Mouse (Mus musculus) hindbrain, embryonic 12.5 days (tissue): ENCODE measurements at regions not wholly inside any gene's neighbourhood (a gene's known extent, or its start where the extent isn't known, plus 50 kb on each side); places are given as distances from the start of the nearest gene placed in this dataset.

Source experiments
- ATAC-seq: fragments of 200-750 bp; cut with Nextera tagmentation; 2 replicates; pipeline ENCODE4 v1.8.0; 2017; ENCODE audit warnings: moderate TSS enrichment; ENCODE audit not compliant: low FRiP score
- H3K27ac ChIP-seq: fragments of 300-500 bp; sonication (generic); 2 replicates; pipeline ENCODE4 v1.5.1; 2016; ENCODE audit warnings: mild to moderate bottlenecking
- H3K27me3 ChIP-seq: fragments of 300-500 bp; sonication (generic); 2 replicates; pipeline ENCODE4 v1.6.1; 2016; ENCODE audit warnings: mild to moderate bottlenecking
- H3K36me3 ChIP-seq: fragments of 300-500 bp; sonication (generic); 2 replicates; pipeline ENCODE4 v1.6.1; 2016; ENCODE audit warnings: mild to moderate bottlenecking
- H3K4me1 ChIP-seq: fragments of 300-500 bp; sonication (generic); 2 replicates; pipeline ENCODE4 v1.6.1; 2016
- H3K4me2 ChIP-seq: fragments of 300-500 bp; sonication (generic); replicated peaks from 2 replicates; pipeline ENCODE4 v1.6.1; 2016; ENCODE audit warnings: mild to moderate bottlenecking
- H3K4me3 ChIP-seq: fragments of 300-500 bp; sonication (generic); 2 replicates; pipeline ENCODE4 v1.5.1; 2016; ENCODE audit warnings: mild to moderate bottlenecking
- H3K9ac ChIP-seq: fragments of 300-500 bp; sonication (generic); 2 replicates; pipeline ENCODE4 v1.6.1; 2016; ENCODE audit warnings: mild to moderate bottlenecking, moderate library complexity
- H3K9me3 ChIP-seq: fragments of 300-500 bp; sonication (generic); replicated peaks from 2 replicates; pipeline ENCODE4 v1.6.1; 2016; ENCODE audit warnings: mild to moderate bottlenecking
- WGBS: fragments of 180-500 bp; shearing (Covaris S2); methylation state at CpG from one replicate; pipeline ENCODE4 v1.1.7; 2016; 5-methylcytosine and 5-hydroxymethylcytosine counted together

DNA sequence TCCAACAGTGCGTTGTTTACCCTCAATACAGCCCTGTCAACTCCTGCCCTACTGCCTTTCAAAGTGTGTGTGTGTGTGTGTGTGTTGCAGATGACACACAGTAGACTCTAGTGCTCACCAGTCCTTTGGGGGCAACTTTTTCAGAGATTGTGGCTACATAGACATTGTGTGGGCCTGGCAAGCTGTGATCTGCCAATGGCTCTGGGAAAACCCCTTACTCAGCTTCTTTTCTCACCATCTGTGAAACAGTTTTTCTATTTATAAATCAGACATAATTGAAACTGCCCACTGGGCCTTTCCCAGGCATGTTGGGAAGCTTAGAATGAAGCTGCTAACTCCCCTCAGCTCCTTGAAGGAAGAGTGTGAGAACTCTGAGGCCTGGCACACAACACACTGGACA, 369.7 kb upstream of the Fam92a start:
- Histone ChIP-seq H3K4me1 (peaks cover 19% of the 10 kb centered on the region), H3K9ac (no peak overlapping the region), H3K36me3 (no peaks in the 10 kb centered on the region), H3K9me3 (no peaks in the 10 kb centered on the region), H3K4me3 (no peak overlapping the region), H3K4me2 (no peak overlapping the region), H3K27me3 (0 out of 2 replicates have a peak, but pooled peaks cover 3% of the 10 kb centered on the region), H3K27ac (peak overlapping the region; percentile 48; the same call in 1 of the 2 replicates)
- no peak for ATAC-seq
- WGBS, result 77% methylated on average over 1 of the region's 1 CpGs

DNA sequence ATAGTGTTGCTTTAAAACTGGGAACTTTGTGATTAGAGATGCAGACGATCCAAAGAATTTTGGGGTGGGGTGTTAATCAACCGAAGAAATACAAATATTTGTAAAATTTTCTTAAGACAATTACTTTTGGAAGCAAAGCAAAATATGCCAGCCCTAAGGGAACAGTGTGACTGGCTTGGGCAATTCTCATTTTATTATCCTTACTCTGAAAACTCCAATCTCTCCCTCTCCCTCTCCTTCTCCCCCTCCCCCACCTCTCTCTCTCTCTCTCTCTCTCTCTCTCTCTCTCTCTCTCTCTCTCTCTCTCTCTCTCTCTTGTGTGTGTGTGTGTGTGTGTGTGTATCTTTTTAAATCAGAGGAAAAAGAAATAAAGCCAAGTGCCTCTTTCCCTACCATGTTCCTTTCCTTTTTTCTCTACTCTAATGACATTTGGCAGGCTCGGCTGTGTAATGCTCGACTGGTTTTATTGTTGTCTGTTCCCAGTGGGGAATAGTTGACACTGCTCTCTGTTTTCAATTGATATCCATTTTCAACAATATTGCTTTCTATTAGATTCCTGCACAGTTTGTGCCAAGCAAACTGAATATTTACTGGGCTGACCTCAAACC, 367.5 kb upstream of the Fam92a start:
- Histone ChIP-seq H3K27me3 (0 out of 2 replicates have a peak, but pooled peaks cover 3% of the 10 kb centered on the region), H3K36me3 (no peaks in the 10 kb centered on the region), H3K4me1 (peaks cover 24% of the 10 kb centered on the region), H3K4me2 (peak overlapping the region; percentile 40), H3K27ac (peak overlapping the region; percentile 87), H3K9me3 (no peaks in the 10 kb centered on the region), H3K4me3 (no peak overlapping the region), H3K9ac (no peak overlapping the region)
- peak; percentile 62 for ATAC-seq
- WGBS, result 23% methylated on average over 4 of the region's 4 CpGs

DNA sequence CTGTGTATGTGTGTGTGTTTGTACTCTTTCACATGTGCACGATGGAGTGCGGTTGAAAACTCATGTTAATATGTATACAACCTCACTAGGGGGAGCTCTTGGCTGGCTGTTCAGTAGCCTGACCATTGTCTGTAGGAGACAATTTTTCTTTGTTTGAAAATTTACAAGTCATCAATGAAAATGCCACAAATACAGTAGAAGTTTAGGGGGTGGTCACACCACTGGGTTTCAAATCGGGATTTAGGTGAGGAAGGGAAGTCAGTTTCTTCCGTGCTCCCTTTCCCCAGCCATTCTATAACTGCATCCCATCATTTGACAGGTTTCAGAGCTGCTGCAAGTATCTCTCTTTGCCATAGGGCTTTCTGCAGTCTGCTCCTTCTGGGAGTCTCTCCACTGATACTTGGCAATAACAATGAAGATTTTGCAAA, 366.9 kb upstream of the Fam92a start:
- ATAC-seq, result peak; percentile 81
- Histone ChIP-seq H3K27me3 (0 out of 2 replicates have a peak, but pooled peaks cover 3% of the 10 kb centered on the region), H3K9ac (0 out of 2 replicates have a peak overlapping the region, but pooled peaks have one; percentile 45), H3K9me3 (no peaks in the 10 kb centered on the region), H3K4me2 (peak overlapping the region; percentile 40), H3K27ac (peak overlapping the region; percentile 87), H3K36me3 (no peaks in the 10 kb centered on the region), H3K4me3 (no peak overlapping the region), H3K4me1 (peaks cover 27% of the 10 kb centered on the region)
- WGBS, result 5% methylated on average over 4 of the region's 4 CpGs

DNA sequence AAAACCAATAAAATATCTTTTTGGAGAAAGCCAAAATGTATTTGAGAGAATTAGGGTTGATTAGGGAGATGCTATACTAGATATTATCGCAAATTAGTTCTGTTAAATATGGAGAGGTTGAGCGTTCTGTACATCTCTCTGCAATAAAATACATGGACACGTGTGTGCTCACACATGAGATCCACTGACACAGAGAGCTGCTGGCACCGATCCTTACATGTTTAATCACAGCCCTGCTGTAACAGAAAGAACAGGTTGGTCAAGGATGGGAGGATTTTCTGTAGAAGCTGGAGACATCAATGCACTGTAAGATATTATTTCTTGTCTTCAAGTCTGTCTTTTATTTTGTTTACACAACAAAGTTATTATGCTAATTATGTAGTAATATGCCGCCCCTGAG, 366.2 kb upstream of the Fam92a start:
- 0 out of 2 replicates have a peak, but pooled peaks cover 3% of the 10 kb centered on the region for H3K27me3 ChIP-seq
- WGBS, result 69% methylated on average over 5 of the region's 5 CpGs
- H3K36me3 ChIP-seq, result no peaks in the 10 kb centered on the region
- H3K4me3 ChIP-seq, result no peak overlapping the region
- H3K4me1 ChIP-seq, result peaks cover 27% of the 10 kb centered on the region
- H3K27ac ChIP-seq, result peak overlapping the region; percentile 44; the same call in 1 of the 2 replicates
- ATAC-seq, result no peak
- no peak overlapping the region for H3K4me2 ChIP-seq
- H3K9ac ChIP-seq, result no peak overlapping the region
- no peaks in the 10 kb centered on the region for H3K9me3 ChIP-seq

DNA sequence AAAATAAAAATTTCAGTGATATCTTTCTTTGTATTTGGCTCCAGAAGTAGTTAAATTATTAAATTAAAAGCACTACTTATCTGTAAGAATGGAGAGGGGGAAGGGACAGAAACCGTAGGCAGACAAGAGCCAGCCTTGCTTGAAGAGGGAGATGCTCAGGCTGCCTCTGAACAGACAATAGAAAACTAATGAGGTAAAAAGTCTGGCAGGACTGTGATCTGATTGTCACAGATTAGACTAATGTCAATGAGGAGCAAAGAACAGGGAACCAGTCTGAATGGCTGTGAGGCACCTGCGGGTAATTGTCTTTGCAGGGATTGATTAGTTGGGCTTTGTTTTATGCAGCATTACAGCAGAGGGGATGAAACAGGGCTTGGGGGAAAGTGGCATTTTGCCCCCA, 362.3 kb upstream of the Fam92a start:
- H3K9ac ChIP-seq, result no peak overlapping the region
- 14% methylated on average over 2 of the region's 2 CpGs for WGBS
- peak overlapping the region; percentile 74 for H3K27ac ChIP-seq
- H3K27me3 ChIP-seq, result 0 out of 2 replicates have a peak, but pooled peaks cover 3% of the 10 kb centered on the region
- ATAC-seq, result peak; percentile 61
- no peaks in the 10 kb centered on the region for H3K9me3 ChIP-seq
- H3K36me3 ChIP-seq, result no peaks in the 10 kb centered on the region
- H3K4me1 ChIP-seq, result peaks cover 22% of the 10 kb centered on the region
- H3K4me3 ChIP-seq, result no peak overlapping the region
- H3K4me2 ChIP-seq, result 0 out of 2 replicates have a peak overlapping the region, but pooled peaks have one; percentile 17

DNA sequence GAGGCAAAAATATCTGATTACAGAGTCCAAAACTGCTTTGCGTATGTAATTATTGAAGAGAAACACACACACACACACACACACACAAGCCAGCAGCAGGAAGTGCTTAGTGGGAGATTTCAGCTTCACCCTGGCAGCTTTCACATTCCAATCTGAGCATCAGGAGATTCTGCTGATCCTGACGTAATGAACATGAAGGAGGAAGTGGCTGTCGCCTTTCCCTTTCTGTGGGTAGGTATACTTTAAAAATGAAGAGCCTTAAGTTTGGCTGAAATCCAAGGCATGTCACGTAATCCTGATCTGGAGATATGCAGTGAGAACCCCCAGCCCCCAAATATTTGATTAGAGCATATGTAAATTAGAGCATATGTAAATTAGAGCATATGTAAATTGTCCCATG, 361.1 kb upstream of the Fam92a start:
- Histone ChIP-seq H3K4me3 (no peak overlapping the region), H3K27ac (no peak overlapping the region), H3K4me2 (no peak overlapping the region), H3K9ac (no peak overlapping the region), H3K4me1 (peaks cover 13% of the 10 kb centered on the region), H3K36me3 (no peaks in the 10 kb centered on the region), H3K27me3 (0 out of 2 replicates have a peak, but pooled peaks cover 3% of the 10 kb centered on the region), H3K9me3 (no peaks in the 10 kb centered on the region)
- WGBS, result 58% methylated on average over 4 of the region's 4 CpGs
- ATAC-seq, result no peak

DNA sequence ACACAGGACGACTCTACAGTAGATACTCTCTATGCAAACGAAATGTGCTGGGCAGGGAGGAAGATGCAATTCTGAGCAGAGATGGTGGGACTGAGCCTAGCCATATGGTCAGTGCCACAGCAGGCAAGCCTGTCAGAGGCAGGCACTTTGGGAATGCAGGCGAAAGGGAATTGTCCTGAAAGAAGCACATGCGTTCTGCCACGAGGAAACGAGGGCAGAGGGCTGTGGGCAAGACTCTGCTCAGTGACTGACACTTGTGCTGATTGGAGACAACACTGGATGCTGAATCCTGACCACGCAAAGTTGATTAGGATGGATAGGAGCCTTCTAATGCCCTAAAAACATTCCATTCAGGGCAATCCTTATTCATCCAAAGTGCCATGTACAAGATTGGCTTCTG, 350.5 kb upstream of the Fam92a start:
- Histone ChIP-seq H3K4me1 (peaks cover 3% of the 10 kb centered on the region), H3K27ac (no peak overlapping the region), H3K4me2 (no peak overlapping the region), H3K27me3 (no peaks in the 10 kb centered on the region), H3K4me3 (no peak overlapping the region), H3K9me3 (no peaks in the 10 kb centered on the region), H3K9ac (no peak overlapping the region), H3K36me3 (no peaks in the 10 kb centered on the region)
- 0 out of 2 replicates have a peak, but pooled peaks have one; percentile 29 for ATAC-seq
- WGBS, result 52% methylated on average over 7 of the region's 7 CpGs

DNA sequence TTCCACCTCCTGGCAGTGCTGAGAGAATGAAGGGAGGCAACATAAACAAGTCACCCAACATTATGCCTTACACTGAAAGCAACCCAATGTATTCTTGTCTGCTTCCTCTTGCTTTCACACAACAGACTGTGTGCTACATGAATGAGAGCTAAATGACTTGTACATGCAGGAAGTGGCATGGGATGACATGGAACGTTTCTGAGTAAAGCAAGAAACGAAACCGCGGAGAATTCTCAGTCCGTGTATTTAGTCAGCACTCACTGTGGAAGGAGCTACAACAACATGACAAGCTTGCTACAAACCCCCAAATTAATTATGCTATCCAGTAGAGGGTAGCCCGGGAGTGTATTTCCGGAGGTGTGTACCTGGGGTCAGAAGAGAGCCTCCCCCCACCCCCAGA, 349.4 kb upstream of the Fam92a start:
- 91% methylated on average over 7 of the region's 7 CpGs for WGBS
- no peak for ATAC-seq

DNA sequence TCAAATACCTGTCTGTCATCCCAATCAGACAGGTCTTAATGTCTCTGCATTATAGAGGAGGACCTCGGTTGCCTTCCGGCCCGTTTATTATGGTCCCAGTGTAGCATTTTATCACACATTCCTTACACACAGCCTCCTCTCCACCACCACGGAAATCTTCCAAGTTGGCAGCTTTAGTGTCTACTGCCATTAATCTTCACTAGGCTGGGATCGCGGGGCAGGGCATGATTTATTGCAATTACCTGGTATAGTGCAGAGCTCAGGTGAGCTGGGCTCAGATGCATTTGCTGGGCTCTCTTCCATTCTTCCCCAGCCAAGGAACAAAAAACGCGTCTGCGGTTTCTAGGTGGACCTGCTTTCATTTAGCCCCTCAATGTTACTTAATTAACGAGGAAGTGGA, 344.7 kb upstream of the Fam92a start:
- H3K36me3 ChIP-seq, result no peaks in the 10 kb centered on the region
- ATAC-seq, result no peak
- H3K9ac ChIP-seq, result no peak overlapping the region
- H3K4me2 ChIP-seq, result no peak overlapping the region
- H3K4me1 ChIP-seq, result no peaks in the 10 kb centered on the region
- H3K9me3 ChIP-seq, result no peaks in the 10 kb centered on the region
- no peaks in the 10 kb centered on the region for H3K27me3 ChIP-seq
- whole genome bisulfite sequencing, result 88% methylated on average over 10 of the region's 10 CpGs
- no peak overlapping the region for H3K4me3 ChIP-seq
- H3K27ac ChIP-seq, result no peak overlapping the region

More for the DNA sequence above, 349.4 kb upstream of the Fam92a start:
- no peak overlapping the region for H3K27ac ChIP-seq
- H3K9me3 ChIP-seq, result no peaks in the 10 kb centered on the region
- no peak overlapping the region for H3K4me3 ChIP-seq
- H3K27me3 ChIP-seq, result no peaks in the 10 kb centered on the region
- no peak overlapping the region for H3K4me2 ChIP-seq
- no peak overlapping the region for H3K9ac ChIP-seq
- H3K4me1 ChIP-seq, result peaks cover 3% of the 10 kb centered on the region
- no peaks in the 10 kb centered on the region for H3K36me3 ChIP-seq

DNA sequence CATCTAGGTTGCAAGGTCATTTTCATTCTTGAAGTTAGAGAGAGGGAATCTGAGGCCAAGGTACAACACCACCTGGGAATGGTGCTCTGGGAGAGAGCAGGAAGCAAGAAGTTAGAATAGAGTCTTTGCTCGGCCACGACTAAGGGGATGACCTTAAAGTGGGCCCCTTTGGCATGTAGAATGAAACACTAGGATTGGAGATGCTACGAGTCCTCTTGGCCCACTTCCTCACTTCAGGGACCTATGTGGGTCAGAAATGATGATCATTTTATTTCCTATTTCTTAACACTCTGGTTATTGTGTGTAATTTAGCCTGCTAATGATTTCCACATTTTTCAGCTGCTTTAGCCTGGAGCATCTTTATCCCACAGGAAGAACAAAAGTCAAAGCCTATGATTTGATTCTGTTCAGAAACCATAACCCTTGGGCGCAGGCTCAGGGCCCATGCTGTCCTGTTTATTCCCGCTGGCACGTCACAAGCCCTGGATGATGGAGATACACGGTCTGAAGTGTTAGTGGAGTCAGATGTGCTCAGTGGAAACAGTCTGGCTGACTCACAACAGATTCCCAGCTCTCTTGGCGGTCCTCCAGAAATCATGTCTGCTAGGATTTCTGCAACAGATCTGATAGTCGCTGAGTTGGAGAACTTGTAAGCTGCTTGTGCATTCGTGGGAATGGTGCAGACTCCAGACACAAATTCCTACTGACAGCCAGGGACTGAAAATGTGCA, 340.0 kb upstream of the Fam92a start:
- no peaks in the 10 kb centered on the region for H3K36me3 ChIP-seq
- H3K9me3 ChIP-seq, result no peaks in the 10 kb centered on the region
- H3K27ac ChIP-seq, result no peak overlapping the region
- no peak for ATAC-seq
- no peak overlapping the region for H3K9ac ChIP-seq
- no peaks in the 10 kb centered on the region for H3K27me3 ChIP-seq
- no peak overlapping the region for H3K4me3 ChIP-seq
- H3K4me2 ChIP-seq, result no peak overlapping the region
- 72% methylated on average over 10 of the region's 10 CpGs for WGBS
- peaks cover 9% of the 10 kb centered on the region for H3K4me1 ChIP-seq

DNA sequence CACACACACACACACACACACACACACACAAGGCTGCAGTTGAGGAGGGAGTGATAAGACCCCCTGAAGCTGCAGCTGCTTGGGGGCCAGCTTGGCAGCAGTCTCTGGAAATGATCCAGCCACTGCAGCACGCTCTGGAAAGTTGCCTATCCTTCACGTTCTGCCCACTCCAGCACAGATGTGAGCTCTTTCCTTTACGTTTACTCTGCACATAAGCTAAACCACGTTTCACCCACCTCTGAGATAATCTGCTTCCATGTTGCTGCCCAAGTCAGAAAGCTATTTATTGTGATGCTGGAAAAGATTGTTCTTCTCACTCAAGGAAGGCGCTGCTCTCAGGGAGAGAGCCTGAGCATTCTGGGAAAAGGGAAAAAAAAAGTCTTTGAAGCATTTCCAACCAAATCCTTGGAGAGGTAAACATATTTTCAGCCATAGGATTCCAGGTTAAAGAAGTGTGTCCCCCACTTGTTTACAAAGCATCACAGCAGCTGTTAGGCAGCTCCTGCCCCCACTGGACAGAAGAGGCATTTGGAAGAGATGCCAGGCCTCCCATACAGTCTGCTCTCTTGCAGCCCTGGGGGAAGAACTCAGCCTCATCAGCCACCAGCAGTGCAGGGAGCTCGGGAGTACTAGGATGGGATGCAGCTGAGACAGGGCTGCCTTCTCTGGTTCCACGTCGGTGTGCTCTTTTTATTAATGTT, 335.2 kb upstream of the Fam92a start:
- ATAC-seq, result peak; percentile 87
- H3K4me2 ChIP-seq, result no peak overlapping the region

DNA sequence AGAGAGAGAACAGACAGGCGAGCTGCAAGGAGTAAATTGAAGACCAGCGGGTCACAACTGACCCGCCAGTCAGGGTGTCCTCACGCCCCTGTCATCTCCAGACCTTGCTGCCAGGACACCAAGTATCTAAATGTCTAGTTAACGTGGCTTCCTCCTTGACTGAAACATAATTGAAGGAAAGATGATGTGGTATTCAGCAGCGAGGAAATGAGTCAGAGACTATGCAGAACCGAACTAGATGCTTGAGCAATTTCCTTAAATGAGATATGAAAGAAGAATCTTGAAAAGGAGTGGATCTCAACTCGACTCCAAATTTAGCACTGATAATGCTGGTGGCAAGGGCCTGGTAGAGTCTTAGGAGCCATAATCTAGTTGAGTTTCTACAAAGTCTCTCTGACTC, 329.3 kb upstream of the Fam92a start:
- no peak for ATAC-seq
- H3K27me3 ChIP-seq, result no peaks in the 10 kb centered on the region
- 0 out of 2 replicates have a peak, but pooled peaks cover 2% of the 10 kb centered on the region for H3K4me1 ChIP-seq
- H3K4me3 ChIP-seq, result no peak overlapping the region
- H3K9me3 ChIP-seq, result no peaks in the 10 kb centered on the region
- H3K27ac ChIP-seq, result no peak overlapping the region
- H3K4me2 ChIP-seq, result no peak overlapping the region
- 89% methylated on average over 8 of the region's 8 CpGs for WGBS
- H3K9ac ChIP-seq, result no peak overlapping the region
- no peaks in the 10 kb centered on the region for H3K36me3 ChIP-seq

More for the DNA sequence above, 335.2 kb upstream of the Fam92a start:
- H3K4me1 ChIP-seq, result peaks cover 17% of the 10 kb centered on the region
- H3K9ac ChIP-seq, result no peak overlapping the region
- no peaks in the 10 kb centered on the region for H3K27me3 ChIP-seq
- WGBS, result 35% methylated on average over 8 of the region's 8 CpGs
- no peak overlapping the region for H3K4me3 ChIP-seq
- no peaks in the 10 kb centered on the region for H3K36me3 ChIP-seq
- no peaks in the 10 kb centered on the region for H3K9me3 ChIP-seq
- H3K27ac ChIP-seq, result peak overlapping the region; percentile 73
